Mouse (Mus musculus) ES-Bruce4 (cell line): ENCODE data around the gene Ninj2.

ENCODE experiments used
- CTCF ChIP-seq: IDR thresholded peaks from one replicate; pipeline ENCODE4 v1.8.1; 2011; ENCODE audit warnings: low read depth, low read length
- EP300 ChIP-seq: IDR thresholded peaks from 2 replicates; pipeline ENCODE4 v1.6.1; 2011; ENCODE audit warnings: low read depth, low read length; ENCODE audit not compliant: insufficient read depth

DNA sequence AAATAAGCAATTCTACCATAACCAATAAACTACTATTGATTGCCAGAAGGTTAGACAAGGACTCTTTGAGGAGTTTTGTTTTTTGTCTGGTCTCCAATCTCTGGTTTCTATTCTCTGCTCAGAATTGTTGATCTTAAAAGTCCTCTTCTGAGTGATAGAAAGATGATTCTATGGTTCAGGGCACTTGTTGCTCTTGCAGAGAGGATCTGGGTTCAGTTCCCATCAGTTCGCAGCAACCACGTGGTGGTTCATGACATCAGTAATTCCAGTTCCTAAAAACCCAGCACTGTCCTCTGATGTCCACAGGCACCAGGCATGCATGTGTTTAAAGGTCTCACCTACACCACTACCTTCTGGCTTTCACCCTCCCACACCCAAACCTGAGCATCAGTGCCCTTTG lies 8.2 kb upstream of the Ninj2 start:
- TF ChIP-seq CTCF (no peak), EP300 (no peak)
